8 mouse cellular contexts compared by ENCODE assay signal in the genomic region with DNA sequence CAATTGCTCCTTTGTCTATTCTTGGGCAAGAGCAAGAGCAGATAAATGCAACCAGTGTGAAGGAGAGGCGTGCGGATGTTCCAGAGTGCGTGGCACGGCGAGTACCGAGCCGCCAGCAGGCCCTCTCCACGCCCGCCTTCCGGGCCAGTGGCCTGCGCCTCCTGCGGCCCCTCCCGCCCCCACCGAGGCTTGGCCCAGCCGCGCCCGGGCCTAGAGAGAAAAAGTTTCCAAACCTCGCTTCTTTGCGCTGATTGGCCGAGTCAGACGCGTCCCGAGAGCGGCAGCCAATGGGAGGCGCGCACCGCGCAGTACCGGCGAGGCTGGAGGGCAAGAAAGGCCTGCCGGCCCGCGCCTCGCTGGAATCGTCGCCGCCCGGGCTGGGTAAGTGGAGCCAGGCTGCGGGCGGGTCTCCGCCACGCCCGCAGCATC. TPM values are rescaled to one million over a fixed set of nuclear protein-coding genes. Genes with fewer than 3 reads are reported as not detected.
DNase-seq lines count a peak whose midpoint lies in the region; ATAC-seq and TF ChIP-seq lines count a peak whose summit lies in the region.

A gene (plus strand): TSS at position 288 of the 429 bp plus-strand sequence.
A gene (minus strand): TSS at position 364 of the 429 bp plus-strand sequence.

- H3K4me2 ChIP-seq in embryonic facial prominence, embryonic 11.5 days (ENCODE audit: low read depth, low read length), result peak within 1 kb of the TSS; percentile 58
- peak within 1 kb of the TSS; percentile 95 for H3K4me2 ChIP-seq in intestine, postnatal 0 days (replicated peaks; ENCODE audit: low read depth)
- H3K4me2 ChIP-seq in midbrain, embryonic 11.5 days, result peak within 1 kb of the TSS; percentile 69

- no peaks in the 10 kb centered on the region; the same call in 1 of the 2 replicates for H3K4me1 ChIP-seq in embryonic facial prominence, embryonic 11.5 days (ENCODE audit: control insufficient read depth, insufficient read depth, low read length)
- H3K4me1 ChIP-seq in intestine, postnatal 0 days (replicated peaks; ENCODE audit: control insufficient read depth, insufficient read depth, low read length), result no peaks in the 10 kb centered on the region
- H3K4me1 ChIP-seq in midbrain, embryonic 11.5 days (ENCODE audit: control insufficient read depth, insufficient read depth, low read length), result peaks cover 18% of the 10 kb centered on the region

- no peaks in the 10 kb centered on the region for H3K27me3 ChIP-seq in embryonic facial prominence, embryonic 11.5 days (ENCODE audit: control insufficient read depth, insufficient read depth, low read length)
- H3K27me3 ChIP-seq in intestine, postnatal 0 days (replicated peaks; ENCODE audit: control insufficient read depth, insufficient read depth, low read length), result no peaks in the 10 kb centered on the region
- H3K27me3 ChIP-seq in midbrain, embryonic 11.5 days (ENCODE audit: control insufficient read depth, insufficient read depth, low read length), result no peaks in the 10 kb centered on the region

- H3K9me3 ChIP-seq in embryonic facial prominence, embryonic 11.5 days (replicated peaks; ENCODE audit: control insufficient read depth, low read length), result no peaks in the 10 kb centered on the region
- H3K9me3 ChIP-seq in intestine, postnatal 0 days (ENCODE audit: control insufficient read depth), result no peaks in the 10 kb centered on the region
- H3K9me3 ChIP-seq in midbrain, embryonic 11.5 days (ENCODE audit: control insufficient read depth, low read length), result no peaks in the 10 kb centered on the region

- no peaks in the 10 kb centered on the region for H3K36me3 ChIP-seq in embryonic facial prominence, embryonic 11.5 days (replicated peaks; ENCODE audit: control insufficient read depth, insufficient read depth, low read depth, low read length)
- H3K36me3 ChIP-seq in intestine, postnatal 0 days (ENCODE audit: control insufficient read depth, insufficient read depth), result no peaks in the 10 kb centered on the region
- H3K36me3 ChIP-seq in midbrain, embryonic 11.5 days (ENCODE audit: control insufficient read depth, insufficient read depth, low read length), result no peaks in the 10 kb centered on the region

- WGBS in embryonic facial prominence, embryonic 11.5 days, result under 1% methylated on average over 38 of the region's 43 CpGs
- under 1% methylated on average over 34 of the region's 43 CpGs for WGBS in intestine, postnatal 0 days
- under 1% methylated on average over 43 of the region's 43 CpGs for WGBS in midbrain, embryonic 11.5 days

- peak within 1 kb of the TSS; percentile 78 for H3K4me3 ChIP-seq in embryonic facial prominence, embryonic 11.5 days (ENCODE audit: low read depth, low read length)
- H3K4me3 ChIP-seq in intestine, postnatal 0 days (ENCODE audit: low read depth, low read length), result peak within 1 kb of the TSS; percentile 66
- peak within 1 kb of the TSS; percentile 77 for H3K4me3 ChIP-seq in midbrain, embryonic 11.5 days (ENCODE audit: low read depth, low read length)

- peak; percentile 98 for DNase-seq in 3134 (ENCODE audit: extremely low read depth, insufficient read length, low spot score)
- DNase-seq in adrenal gland, postnatal 25 days, result peak; percentile 95
- DNase-seq in embryonic facial prominence, embryonic 11.5 days (ENCODE audit: low spot score), result peak; percentile 96
- peak; percentile 91 for DNase-seq in left cerebral cortex, postnatal 4 days
- peak; percentile 98 for DNase-seq in midbrain, embryonic 11.5 days (ENCODE audit: low spot score, missing footprints)
- DNase-seq in skeletal muscle tissue, adult 2 months (ENCODE audit: low read depth, low spot score), result peak; percentile 92

- peak within 1 kb of the TSS; percentile 95 for H3K9ac ChIP-seq in embryonic facial prominence, embryonic 11.5 days (replicated peaks; ENCODE audit: low read length)
- H3K9ac ChIP-seq in intestine, postnatal 0 days (ENCODE audit: low read depth, low read length), result peak within 1 kb of the TSS; percentile 68
- H3K9ac ChIP-seq in midbrain, embryonic 11.5 days (ENCODE audit: low read length), result peak within 1 kb of the TSS; percentile 94

- ATAC-seq in embryonic facial prominence, embryonic 11.5 days (replicated peaks; ENCODE audit: insufficient number of reproducible peaks, low FRiP score, low TSS enrichment, low read depth), result peak; percentile 94
- ATAC-seq in granulocyte monocyte progenitor cell, adult 5-6 weeks (replicated peaks; ENCODE audit: poor library complexity, severe bottlenecking), result peak; percentile 70
- ATAC-seq in intestine, postnatal 0 days, result peak; percentile 78
- peak; percentile 89 for ATAC-seq in midbrain, embryonic 11.5 days (ENCODE audit: low FRiP score)

- H3K27ac ChIP-seq in embryonic facial prominence, embryonic 11.5 days (replicated peaks; ENCODE audit: low read depth, low read length), result peak within 1 kb of the TSS; percentile 86
- peak within 1 kb of the TSS; percentile 50; the same call in 1 of the 2 replicates for H3K27ac ChIP-seq in intestine, postnatal 0 days (ENCODE audit: low read depth, low read length)
- H3K27ac ChIP-seq in midbrain, embryonic 11.5 days (ENCODE audit: low read depth, low read length), result peak within 1 kb of the TSS; percentile 79

- no peak for TF ChIP-seq CTCF in intestine, postnatal 0 days (IDR thresholded peaks at IDR 0.05; ENCODE audit: low read depth)

- intact Hi-C loops in left cerebral cortex, postnatal 4 days (cut with DNase I), result no loop called here

RNA-seq across cellular contexts. Expression of the first gene that starts in this region (rescaled TPM):
- 46.0 and 51.3 TPM in 2 replicates for total RNA-seq in adrenal gland, postnatal 25 days (2021)
- 161 and 168 TPM in 2 replicates for polyA plus RNA-seq in embryonic facial prominence, embryonic 11.5 days (2014; fragmentation: Nextera tagmentation; extraction: Ambion mirVana)
- total RNA-seq in granulocyte monocyte progenitor cell, adult 5-6 weeks (2014; fragmentation: Nextera tagmentation), result 38.7 and 56.9 TPM in 2 replicates
- total RNA-seq in granulocyte monocyte progenitor cell, adult 5-6 weeks (2017), result 60.4 and 67.8 TPM in 2 replicates
- polyA plus RNA-seq in intestine, postnatal 0 days (2015; fragmentation: Nextera tagmentation; extraction: Ambion mirVana), result 18.5 TPM in 2 replicates
- 10 to 100 TPM; 13.4 to 15.8 TPM for total RNA-seq in left cerebral cortex, postnatal 4 days (2021)
- polyA plus RNA-seq in midbrain, embryonic 11.5 days (2014; fragmentation: Nextera tagmentation; extraction: Ambion mirVana), result 176 and 181 TPM in 2 replicates

RNA-seq across cellular contexts. Expression of the second gene that starts in this region (rescaled TPM):
- 150 and 155 TPM in 2 replicates for total RNA-seq in adrenal gland, postnatal 25 days (2021)
- 19.1 and 19.2 TPM in 2 replicates for polyA plus RNA-seq in embryonic facial prominence, embryonic 11.5 days (2014; fragmentation: Nextera tagmentation; extraction: Ambion mirVana)
- 40.0 and 48.2 TPM in 2 replicates for total RNA-seq in granulocyte monocyte progenitor cell, adult 5-6 weeks (2014; fragmentation: Nextera tagmentation)
- 21.6 and 23.6 TPM in 2 replicates for total RNA-seq in granulocyte monocyte progenitor cell, adult 5-6 weeks (2017)
- 7.0 and 7.8 TPM in 2 replicates for polyA plus RNA-seq in intestine, postnatal 0 days (2015; fragmentation: Nextera tagmentation; extraction: Ambion mirVana)
- total RNA-seq in left cerebral cortex, postnatal 4 days (2021), result 10 to 100 TPM; 43.2 to 45.8 TPM
- 17.4 and 17.6 TPM in 2 replicates for polyA plus RNA-seq in midbrain, embryonic 11.5 days (2014; fragmentation: Nextera tagmentation; extraction: Ambion mirVana)

Comparison
In these comparisons a context has a peak if more than half of its experiments do, and no peak if none do; other contexts are left out.
1. Peak in every context shown above with its lines: DNase-seq, ATAC-seq, H3K4me3 ChIP-seq and H3K27ac ChIP-seq.